In the genomic region with DNA sequence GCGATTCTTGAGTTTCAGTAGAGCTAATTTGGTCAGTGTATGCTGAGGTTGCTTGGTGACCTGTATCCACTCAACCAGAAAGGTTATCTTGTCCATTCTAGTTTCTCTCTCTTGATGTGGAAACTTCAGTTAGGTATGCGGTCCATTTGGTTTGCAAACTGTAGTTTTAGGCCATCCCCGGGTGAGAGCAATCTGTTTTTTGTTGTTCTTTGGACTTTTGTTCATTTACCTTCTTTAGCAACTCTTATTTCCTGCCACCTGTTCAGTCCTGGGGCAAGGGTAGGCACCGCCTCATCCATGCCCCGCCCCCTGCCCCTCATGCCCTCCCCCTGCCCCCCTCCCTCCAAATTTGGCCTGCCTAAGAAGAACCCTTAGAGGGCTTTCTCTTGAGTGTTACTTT, we compare ENCODE assay signal across 10 mouse cellular contexts. TPM values are rescaled to one million over a fixed set of nuclear protein-coding genes. Genes with fewer than 3 reads are reported as not detected.
A peak's percentile ranks its signal among the peaks of the same experiment; 100 is the strongest.
DNase-seq lines count a peak whose midpoint lies in the region; ATAC-seq lines count a peak whose summit lies in the region.
"Had no signal": no experiment of that assay in that cellular context is flagged by ENCODE, and none has a peak within 500 bp of the region (broad histone marks: within the 10 kb centered on the region; RNA-seq: fewer than 3 reads in every experiment).

No protein-coding gene starts in this region.

- no peaks in the 10 kb centered on the region for H3K27me3 ChIP-seq in kidney, embryonic 15.5 days
- no peaks in the 10 kb centered on the region for H3K27me3 ChIP-seq in kidney, embryonic 14.5 days (ENCODE audit: control insufficient read depth, insufficient read depth, low read length)
- H3K27me3 ChIP-seq in limb, embryonic 13.5 days, result no peaks in the 10 kb centered on the region
- no peaks in the 10 kb centered on the region for H3K27me3 ChIP-seq in splenic B cell, adult 2 months (ENCODE audit: control insufficient read depth, insufficient read depth, low read length, poor library complexity, severe bottlenecking)

- no peak overlapping the region for H3K27ac ChIP-seq in kidney, embryonic 15.5 days
- no peak overlapping the region for H3K27ac ChIP-seq in kidney, embryonic 14.5 days (ENCODE audit: low read depth, low read length)
- H3K27ac ChIP-seq in limb, embryonic 13.5 days, result no peak overlapping the region

- DNase-seq in R1 (ENCODE audit: low read depth, low spot score), result peak; percentile 37
- peak; percentile 36 for DNase-seq in splenic B cell, adult 2 months (ENCODE audit: low read depth, low spot score)
- no peak for DNase-seq in spleen, postnatal 14 days (ENCODE audit: low spot score in 2 of 2)
- DNase-seq in layer of hippocampus, adult 8-10 months (ENCODE audit: low spot score in 2 of 2), result no peak
- DNase-seq in right cerebral cortex, postnatal 14 days, result no peak
- DNase-seq: adrenal gland, postnatal 36 days; heart, postnatal 36 days had no signal

- H3K4me3 ChIP-seq in kidney, embryonic 15.5 days (replicated peaks), result no peak overlapping the region
- no peak overlapping the region for H3K4me3 ChIP-seq in kidney, embryonic 14.5 days (ENCODE audit: low read length)
- H3K4me3 ChIP-seq in limb, embryonic 13.5 days, result peak overlapping the region; percentile 88; the same call in 1 of the 2 replicates

- peak overlapping the region; percentile 75 for H3K4me2 ChIP-seq in kidney, embryonic 15.5 days
- H3K4me2 ChIP-seq in kidney, embryonic 14.5 days (replicated peaks; ENCODE audit: low read depth, low read length), result no peak overlapping the region; the same call in 1 of the 2 replicates
- peak overlapping the region; percentile 95 for H3K4me2 ChIP-seq in limb, embryonic 13.5 days (replicated peaks)

- WGBS in kidney, embryonic 15.5 days, result 54% methylated on average over 5 of the region's 5 CpGs
- WGBS in kidney, embryonic 14.5 days, result 55% methylated on average over 5 of the region's 5 CpGs
- WGBS in limb, embryonic 13.5 days, result 65% methylated on average over 5 of the region's 5 CpGs

- no peaks in the 10 kb centered on the region for H3K9me3 ChIP-seq in kidney, embryonic 15.5 days (replicated peaks)
- H3K9me3 ChIP-seq in kidney, embryonic 14.5 days (ENCODE audit: control insufficient read depth, low read length), result no peaks in the 10 kb centered on the region
- no peaks in the 10 kb centered on the region for H3K9me3 ChIP-seq in limb, embryonic 13.5 days

- ATAC-seq in kidney, embryonic 15.5 days (replicated peaks; ENCODE audit: low FRiP score), result no peak
- no peak for ATAC-seq in kidney, embryonic 14.5 days (ENCODE audit: low FRiP score, low TSS enrichment)
- no peak for ATAC-seq in limb, embryonic 13.5 days (ENCODE audit: low FRiP score, low read depth)

- no peaks in the 10 kb centered on the region for H3K36me3 ChIP-seq in kidney, embryonic 15.5 days
- H3K36me3 ChIP-seq in kidney, embryonic 14.5 days (ENCODE audit: control insufficient read depth, insufficient read depth, low read length), result no peaks in the 10 kb centered on the region
- H3K36me3 ChIP-seq in limb, embryonic 13.5 days, result 0 out of 2 replicates have a peak, but pooled peaks cover 3% of the 10 kb centered on the region
- H3K36me3 ChIP-seq in splenic B cell, adult 2 months (ENCODE audit: control insufficient read depth, insufficient read depth, low read length, poor library complexity, severe bottlenecking), result no peaks in the 10 kb centered on the region

- no peak overlapping the region for H3K9ac ChIP-seq in kidney, embryonic 15.5 days
- H3K9ac ChIP-seq in kidney, embryonic 14.5 days (ENCODE audit: low read depth, low read length), result no peak overlapping the region
- H3K9ac ChIP-seq in limb, embryonic 13.5 days, result no peak overlapping the region

- peaks cover 44% of the 10 kb centered on the region for H3K4me1 ChIP-seq in kidney, embryonic 15.5 days
- H3K4me1 ChIP-seq in kidney, embryonic 14.5 days (ENCODE audit: control insufficient read depth, insufficient read depth, low read length), result peaks cover 29% of the 10 kb centered on the region
- peaks cover 51% of the 10 kb centered on the region for H3K4me1 ChIP-seq in limb, embryonic 13.5 days

RNA-seq across cellular contexts. Expression of a gene that starts 3.6 kb away (rescaled TPM):
- polyA plus RNA-seq in kidney, embryonic 15.5 days (2015; fragmentation: Nextera tagmentation; extraction: Ambion mirVana), result 8.6 and 11.0 TPM in 2 replicates
- 9.8 and 12.5 TPM in 2 replicates for polyA plus RNA-seq in kidney, embryonic 14.5 days (2014; fragmentation: Nextera tagmentation; extraction: Ambion mirVana)
- 10.5 and 10.7 TPM in 2 replicates for polyA plus RNA-seq in limb, embryonic 13.5 days (2015; fragmentation: Nextera tagmentation; extraction: Ambion mirVana)
- 10 to 100 TPM; 15.4 to 19.8 (median 16.4) TPM for total RNA-seq in layer of hippocampus, adult 8-10 months (2022)

Comparison
In these comparisons a context has a peak if more than half of its experiments do, and no peak if none do; other contexts are left out.
1. DNase-seq: peak in R1 (single experiment) and splenic B cell, adult 2 months (single experiment); none in spleen, postnatal 14 days (0 of 2), layer of hippocampus, adult 8-10 months (0 of 2) and right cerebral cortex, postnatal 14 days (single experiment).